Mouse (Mus musculus): ENCODE measurements at regions not wholly inside any gene's neighbourhood (a gene's known extent, or its start where the extent isn't known, plus 50 kb on each side); places are given as distances from the start of the nearest gene placed in this dataset.

- no peak for DNase-seq (ENCODE audit: low read depth in 1 of 2, low spot score in 2 of 2)
Measured at GRCm38 (mm10) chr11:45265989-45266302, 585.9 kb upstream of the Clint1 start.

GRCm38 (mm10) chr11:45269215-45269614, 582.6 kb upstream of the Clint1 start:
- Histone ChIP-seq H3K27ac (ENCODE audit: insufficient read depth, low read length) (no peak overlapping the region), H3K4me3 (ENCODE audit: extremely low read depth, insufficient read depth, insufficient read length) (no peak overlapping the region), H3K4me1 (ENCODE audit: control insufficient read depth, insufficient read depth, insufficient read length) (no peaks in the 10 kb centered on the region), H3K27me3 (ENCODE audit: control insufficient read depth, insufficient read depth, low read length) (no peaks in the 10 kb centered on the region), H3K36me3 (ENCODE audit: control insufficient read depth, insufficient read depth, low read length) (no peaks in the 10 kb centered on the region)
- WGBS: 94% methylated on average over 5 of the region's 5 CpGs
- DNase-seq (ENCODE audit: low read depth in 1 of 2, low spot score in 2 of 2): no peak
- TF ChIP-seq POLR2A (IDR thresholded peaks at IDR 0.05; ENCODE audit: low read depth, low read length): no peak
- no peak for TF ChIP-seq CTCF (IDR thresholded peaks at IDR 0.05; ENCODE audit: extremely low read depth, insufficient read depth, insufficient read length, insufficient replicate concordance)

More at GRCm38 (mm10) chr11:45265989-45266302, 585.9 kb upstream of the Clint1 start:
- H3K4me1 ChIP-seq (ENCODE audit: control insufficient read depth, insufficient read depth, insufficient read length): no peaks in the 10 kb centered on the region
- H3K4me3 ChIP-seq (ENCODE audit: extremely low read depth, insufficient read depth, insufficient read length): no peak overlapping the region
- no peak overlapping the region for H3K27ac ChIP-seq (ENCODE audit: insufficient read depth, low read length)
- no peaks in the 10 kb centered on the region for H3K27me3 ChIP-seq (ENCODE audit: control insufficient read depth, insufficient read depth, low read length)
- 89% methylated on average over 4 of the region's 4 CpGs for WGBS
- no peaks in the 10 kb centered on the region for H3K36me3 ChIP-seq (ENCODE audit: control insufficient read depth, insufficient read depth, low read length)
- TF ChIP-seq POLR2A (IDR thresholded peaks at IDR 0.05; ENCODE audit: low read depth, low read length): no peak
- no peak for TF ChIP-seq CTCF (IDR thresholded peaks at IDR 0.05; ENCODE audit: extremely low read depth, insufficient read depth, insufficient read length, insufficient replicate concordance)

- 63% methylated on average over 3 of the region's 3 CpGs for WGBS
- no peak for DNase-seq (ENCODE audit: low read depth in 1 of 2, low spot score in 2 of 2)
- H3K4me3 ChIP-seq (ENCODE audit: extremely low read depth, insufficient read depth, insufficient read length): no peak overlapping the region
Measured at GRCm38 (mm10) chr11:45271206-45271605, 580.6 kb upstream of the Clint1 start.

GRCm38 (mm10) chr11:45274446-45275119, 577.3 kb upstream of the Clint1 start:
- DNase-seq (ENCODE audit: low read depth in 1 of 2, low spot score in 2 of 2): no peak
- Histone ChIP-seq H3K4me3 (ENCODE audit: extremely low read depth, insufficient read depth, insufficient read length) (no peak overlapping the region), H3K36me3 (ENCODE audit: control insufficient read depth, insufficient read depth, low read length) (no peaks in the 10 kb centered on the region), H3K27me3 (ENCODE audit: control insufficient read depth, insufficient read depth, low read length) (no peaks in the 10 kb centered on the region), H3K27ac (ENCODE audit: insufficient read depth, low read length) (no peak overlapping the region), H3K4me1 (ENCODE audit: control insufficient read depth, insufficient read depth, insufficient read length) (no peaks in the 10 kb centered on the region)
- WGBS: 90% methylated on average over 10 of the region's 10 CpGs
- TF ChIP-seq POLR2A (IDR thresholded peaks at IDR 0.05; ENCODE audit: low read depth, low read length): no peak
- TF ChIP-seq CTCF (IDR thresholded peaks at IDR 0.05; ENCODE audit: extremely low read depth, insufficient read depth, insufficient read length, insufficient replicate concordance): no peak

More at GRCm38 (mm10) chr11:45271206-45271605, 580.6 kb upstream of the Clint1 start:
- H3K27me3 ChIP-seq (ENCODE audit: control insufficient read depth, insufficient read depth, low read length): no peaks in the 10 kb centered on the region
- H3K36me3 ChIP-seq (ENCODE audit: control insufficient read depth, insufficient read depth, low read length): no peaks in the 10 kb centered on the region
- no peak overlapping the region for H3K27ac ChIP-seq (ENCODE audit: insufficient read depth, low read length)
- no peak for TF ChIP-seq POLR2A (IDR thresholded peaks at IDR 0.05; ENCODE audit: low read depth, low read length)
- H3K4me1 ChIP-seq (ENCODE audit: control insufficient read depth, insufficient read depth, insufficient read length): no peaks in the 10 kb centered on the region

- Histone ChIP-seq H3K4me3 (ENCODE audit: extremely low read depth, insufficient read depth, insufficient read length) (no peak overlapping the region), H3K27me3 (ENCODE audit: control insufficient read depth, insufficient read depth, low read length) (no peaks in the 10 kb centered on the region), H3K36me3 (ENCODE audit: control insufficient read depth, insufficient read depth, low read length) (no peaks in the 10 kb centered on the region), H3K4me1 (ENCODE audit: control insufficient read depth, insufficient read depth, insufficient read length) (no peaks in the 10 kb centered on the region), H3K27ac (ENCODE audit: insufficient read depth, low read length) (no peak overlapping the region)
- 86% methylated on average over 3 of the region's 3 CpGs for WGBS
- no peak for TF ChIP-seq CTCF (IDR thresholded peaks at IDR 0.05; ENCODE audit: extremely low read depth, insufficient read depth, insufficient read length, insufficient replicate concordance)
- no peak for TF ChIP-seq POLR2A (IDR thresholded peaks at IDR 0.05; ENCODE audit: low read depth, low read length)
- DNase-seq (ENCODE audit: low read depth in 1 of 2, low spot score in 2 of 2): no peak
Measured at GRCm38 (mm10) chr11:45275170-45275569, 576.7 kb upstream of the Clint1 start.

GRCm38 (mm10) chr11:45296772-45297171, 555.1 kb upstream of the Clint1 start:
- no peaks in the 10 kb centered on the region for H3K36me3 ChIP-seq (ENCODE audit: control insufficient read depth, insufficient read depth, low read length)
- H3K27ac ChIP-seq (ENCODE audit: insufficient read depth, low read length): no peak overlapping the region
- no peak for TF ChIP-seq CTCF (IDR thresholded peaks at IDR 0.05; ENCODE audit: extremely low read depth, insufficient read depth, insufficient read length, insufficient replicate concordance)
- TF ChIP-seq POLR2A (IDR thresholded peaks at IDR 0.05; ENCODE audit: low read depth, low read length): no peak
- H3K4me3 ChIP-seq (ENCODE audit: extremely low read depth, insufficient read depth, insufficient read length): no peak overlapping the region
- no peak for DNase-seq (ENCODE audit: low read depth in 1 of 2, low spot score in 2 of 2)
- no peaks in the 10 kb centered on the region for H3K27me3 ChIP-seq (ENCODE audit: control insufficient read depth, insufficient read depth, low read length)
- H3K4me1 ChIP-seq (ENCODE audit: control insufficient read depth, insufficient read depth, insufficient read length): no peaks in the 10 kb centered on the region
- 77% methylated on average over 2 of the region's 2 CpGs for WGBS

- Histone ChIP-seq H3K4me1 (ENCODE audit: control insufficient read depth, insufficient read depth, insufficient read length) (no peaks in the 10 kb centered on the region), H3K27ac (ENCODE audit: insufficient read depth, low read length) (no peak overlapping the region), H3K27me3 (ENCODE audit: control insufficient read depth, insufficient read depth, low read length) (no peaks in the 10 kb centered on the region), H3K4me3 (ENCODE audit: extremely low read depth, insufficient read depth, insufficient read length) (no peak overlapping the region), H3K36me3 (ENCODE audit: control insufficient read depth, insufficient read depth, low read length) (no peaks in the 10 kb centered on the region)
- no peak for TF ChIP-seq CTCF (IDR thresholded peaks at IDR 0.05; ENCODE audit: extremely low read depth, insufficient read depth, insufficient read length, insufficient replicate concordance)
- no peak for TF ChIP-seq POLR2A (IDR thresholded peaks at IDR 0.05; ENCODE audit: low read depth, low read length)
- 88% methylated on average over 6 of the region's 6 CpGs for WGBS
- no peak for DNase-seq (ENCODE audit: low read depth in 1 of 2, low spot score in 2 of 2)
Measured at GRCm38 (mm10) chr11:45311934-45312333, 539.9 kb upstream of the Clint1 start.

Data from spleen, adult 2 months (tissue).